Mouse (Mus musculus) CD4-positive helper T cell, adult 2 months (primary cell): ENCODE results near the gene Uimc1.
"Not testable (repeated sequence)": the region's sequence is repeated elsewhere in the genome, so short reads cannot be mapped to it uniquely, and the experiment has no call there.

ENCODE experiments used
- DNase-seq: peaks from one replicate; pipeline ENCODE4 v3.0.0-alpha.2; 2012; ENCODE audit warnings: low read depth, missing footprints, low spot score

Gene Uimc1

DNA sequence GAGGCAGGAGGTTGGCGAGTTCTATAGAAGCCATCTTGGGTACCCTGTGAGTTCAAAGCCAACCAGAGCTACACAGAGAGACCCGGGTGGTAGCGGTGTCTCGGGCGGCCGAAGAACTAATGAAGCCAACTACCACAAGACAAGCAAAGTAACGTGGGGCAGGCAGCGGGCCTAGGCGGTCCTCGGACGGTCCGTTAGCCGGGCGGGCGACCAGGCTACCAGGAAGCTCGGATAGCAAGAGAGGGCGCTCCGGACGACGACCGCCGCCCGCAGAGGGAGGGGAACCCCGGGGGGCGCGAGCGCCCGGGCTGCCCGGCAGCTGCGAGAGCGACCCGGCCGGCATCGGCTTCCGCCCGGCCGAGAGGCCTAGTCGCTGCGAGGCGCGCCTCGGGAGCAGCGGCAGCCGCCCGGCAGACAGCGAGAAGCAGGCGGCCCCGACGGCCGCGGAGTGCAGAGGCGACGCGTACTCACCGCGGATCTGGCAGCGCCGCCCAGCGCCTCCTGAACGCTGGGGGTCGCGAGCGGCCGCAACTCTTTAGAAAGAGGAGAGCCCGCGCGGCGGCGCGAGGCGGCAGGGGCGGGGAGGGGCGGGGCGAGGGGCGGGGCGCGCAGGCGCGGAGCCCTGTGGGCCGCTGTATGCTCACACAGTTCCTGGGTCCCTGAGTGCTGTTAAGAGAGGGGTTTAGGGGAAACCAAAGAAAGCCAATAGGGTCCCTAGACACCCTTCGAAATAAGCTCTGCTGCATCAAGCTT is at the start of gene Uimc1:
Gene Uimc1, minus strand, starts transcription at position 575 of the 753 bp plus-strand sequence.
- peak; percentile 90 for DNase-seq

DNA sequence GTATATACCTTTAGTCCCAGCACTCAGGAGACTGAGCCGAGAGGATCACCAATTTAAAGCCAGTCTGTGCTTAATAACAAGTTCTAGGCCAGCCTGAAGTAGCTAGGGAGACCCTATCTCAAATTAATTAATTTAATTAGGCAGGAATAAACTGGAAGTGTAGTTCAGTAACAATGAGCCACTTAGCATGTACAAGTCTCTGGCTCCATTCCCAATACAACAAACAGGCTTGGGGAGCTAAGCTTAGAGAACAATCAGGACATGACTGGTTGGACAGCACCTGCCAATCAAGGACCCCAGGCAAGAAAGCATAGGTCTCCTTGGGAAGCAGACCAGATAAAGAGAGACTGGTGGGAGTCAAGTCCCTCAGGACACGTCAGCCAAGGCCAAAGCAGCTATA is 40.2 kb upstream of the Uimc1 start:
- DNase-seq = no peak

DNA sequence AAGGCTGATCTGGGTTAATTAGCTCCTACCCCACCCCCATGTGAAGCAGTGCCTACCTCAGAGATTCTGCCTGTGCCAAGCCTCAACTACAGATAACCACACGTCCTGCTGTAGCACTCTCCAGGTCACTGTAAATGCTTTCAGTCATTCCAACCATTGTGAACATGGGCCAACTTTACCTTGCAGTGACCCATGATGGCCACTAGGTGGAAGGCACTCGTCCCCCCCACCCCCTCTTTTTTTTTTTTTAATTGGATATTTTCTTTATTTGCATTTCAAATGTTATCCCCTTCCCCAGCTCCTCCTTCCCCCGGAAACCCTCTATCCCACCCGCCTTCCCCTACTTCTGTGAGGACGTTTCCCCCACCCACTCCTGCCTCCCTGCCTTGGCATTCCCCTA is 35.3 kb upstream of the Uimc1 start:
- DNase-seq = peak; percentile 18

DNA sequence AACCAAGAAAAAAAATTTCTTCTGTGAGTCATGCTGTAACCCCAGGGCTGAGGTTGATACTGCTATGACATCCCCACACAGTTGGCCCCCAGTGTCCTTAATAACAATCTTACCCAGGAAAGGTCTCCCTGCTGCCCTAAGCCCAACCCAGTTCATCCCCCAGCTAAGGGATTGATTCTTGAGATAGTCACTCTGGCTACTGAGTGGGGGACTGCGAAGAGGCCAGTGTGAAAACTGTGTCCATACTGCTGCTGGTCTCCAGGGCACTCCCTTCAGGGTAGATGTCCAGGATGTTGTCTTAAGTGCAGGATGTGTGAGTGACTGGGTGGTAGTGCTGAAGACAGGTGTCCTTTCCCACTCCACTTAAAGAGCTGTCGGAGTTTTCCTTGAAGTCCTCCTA is 33.3 kb upstream of the Uimc1 start, which contains the start of gene Gm17617:
Gene Gm17617, minus strand, starts transcription at position 101 of the 400 bp plus-strand sequence.
- no peak for DNase-seq

DNA sequence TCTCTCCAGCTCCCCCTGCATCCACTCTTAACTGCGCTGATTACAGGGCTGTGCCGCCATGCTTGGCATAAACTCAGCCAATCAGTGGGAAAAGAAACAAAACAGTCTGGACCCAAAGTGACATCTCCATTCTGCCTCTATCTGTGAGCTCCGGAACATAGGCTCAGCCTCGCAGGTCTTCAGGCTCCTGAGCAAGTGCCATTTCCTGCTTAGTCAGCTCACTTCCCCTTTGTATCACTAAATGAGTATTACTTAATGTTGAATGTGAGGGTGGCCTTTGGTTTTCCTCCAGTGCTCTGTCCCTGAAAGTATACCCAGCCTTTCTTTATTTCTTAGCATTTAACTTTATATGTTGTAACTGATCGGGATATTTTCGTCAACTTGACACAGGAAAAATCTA is 24.8 kb upstream of the Uimc1 start:
- no peak for DNase-seq

DNA sequence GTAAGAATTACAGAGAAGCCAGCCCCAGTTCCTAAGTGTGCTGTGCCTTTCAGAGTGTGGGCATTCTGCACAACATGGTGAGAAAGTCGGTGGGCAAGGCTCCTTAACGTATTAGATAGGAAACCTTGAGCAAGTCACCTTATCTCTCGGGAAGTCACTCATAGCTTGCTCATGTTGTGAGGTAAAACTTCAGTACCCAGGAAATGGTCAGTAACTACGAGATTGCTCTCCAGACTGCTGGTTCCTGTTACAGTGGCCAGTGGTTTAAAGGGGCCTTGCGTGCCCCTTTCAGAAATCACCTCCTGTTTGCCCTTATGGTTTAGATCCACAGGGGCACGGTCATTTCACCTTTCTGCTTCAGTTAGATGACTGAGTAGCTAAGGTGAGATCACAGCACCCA is 14.3 kb upstream of the Uimc1 start:
- no peak for DNase-seq

DNA sequence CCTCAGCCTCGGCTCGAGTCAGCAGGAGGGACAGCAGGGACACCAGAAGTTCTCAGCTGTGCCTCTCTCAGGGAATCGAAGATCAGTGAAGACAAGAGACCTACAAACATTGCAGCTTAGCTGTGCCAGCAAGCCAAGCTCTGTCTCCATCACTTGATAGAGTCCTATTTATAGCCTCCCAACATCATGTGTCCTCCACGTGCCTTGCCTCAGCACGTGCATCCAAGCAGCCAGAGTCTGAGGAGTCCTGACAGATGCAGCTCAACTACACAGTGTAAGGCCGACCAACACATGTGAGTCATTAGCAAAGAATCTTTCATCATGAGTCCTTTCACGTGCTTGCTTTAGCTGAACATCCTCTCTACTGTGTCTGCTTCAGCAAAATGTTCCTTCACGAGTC is 7.6 kb upstream of the Uimc1 start:
- no peak for DNase-seq

DNA sequence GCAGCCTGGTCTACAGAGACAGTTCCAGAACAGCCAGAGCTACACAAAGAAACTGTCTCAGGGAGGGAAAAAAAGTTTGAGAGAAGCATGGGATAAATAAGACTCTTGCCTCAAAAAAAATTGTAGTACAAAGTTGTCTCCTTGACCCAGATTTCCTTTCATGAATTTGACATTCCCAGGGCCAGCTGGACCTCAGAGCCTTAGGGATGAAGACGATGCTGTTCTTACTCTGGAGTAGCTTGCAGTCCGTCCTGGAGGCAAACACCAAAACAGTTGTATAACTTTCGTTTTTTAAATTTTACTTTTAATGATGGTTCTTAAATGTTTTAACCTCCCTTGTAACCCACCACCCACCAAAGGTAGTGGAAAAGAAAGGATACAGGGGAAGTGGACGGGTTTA is 7.0 kb upstream of the Uimc1 start:
- DNase-seq = no peak

DNA sequence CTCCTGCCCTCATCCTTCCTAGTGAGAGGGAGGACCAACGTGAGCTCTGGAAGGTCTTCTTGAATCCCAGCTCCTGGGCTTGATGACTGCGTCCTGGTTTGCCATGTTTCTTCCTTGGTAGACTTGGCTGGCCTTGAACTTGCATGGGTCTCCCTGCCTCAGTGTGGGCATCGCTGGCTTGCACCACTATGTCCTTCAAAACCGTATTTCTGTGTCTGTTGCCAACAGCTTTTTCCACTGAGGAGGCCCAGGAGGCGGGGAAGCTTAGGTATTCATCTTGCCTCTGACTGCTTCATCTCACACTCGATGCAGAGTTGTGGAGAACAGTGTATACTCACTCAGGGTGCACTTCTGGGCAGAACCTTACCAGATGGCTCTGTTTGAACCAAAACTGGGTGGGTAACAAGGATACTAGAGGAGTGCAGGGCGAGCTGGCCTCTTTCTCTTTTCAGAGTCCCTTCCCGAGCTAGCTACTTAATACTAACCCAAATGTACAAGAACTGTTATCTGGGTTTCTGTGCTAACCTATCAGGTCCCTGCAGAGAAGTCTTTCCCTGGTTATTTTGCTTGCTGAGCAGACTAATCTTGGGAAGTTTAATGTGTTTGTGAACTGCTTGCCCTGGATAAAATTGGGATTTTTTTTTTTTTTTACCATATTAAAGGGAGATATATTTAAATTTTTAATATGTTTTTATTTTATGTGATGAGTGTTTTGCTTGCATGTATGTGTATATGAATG is 6.0 kb upstream of the Uimc1 start:
- no peak for DNase-seq

DNA sequence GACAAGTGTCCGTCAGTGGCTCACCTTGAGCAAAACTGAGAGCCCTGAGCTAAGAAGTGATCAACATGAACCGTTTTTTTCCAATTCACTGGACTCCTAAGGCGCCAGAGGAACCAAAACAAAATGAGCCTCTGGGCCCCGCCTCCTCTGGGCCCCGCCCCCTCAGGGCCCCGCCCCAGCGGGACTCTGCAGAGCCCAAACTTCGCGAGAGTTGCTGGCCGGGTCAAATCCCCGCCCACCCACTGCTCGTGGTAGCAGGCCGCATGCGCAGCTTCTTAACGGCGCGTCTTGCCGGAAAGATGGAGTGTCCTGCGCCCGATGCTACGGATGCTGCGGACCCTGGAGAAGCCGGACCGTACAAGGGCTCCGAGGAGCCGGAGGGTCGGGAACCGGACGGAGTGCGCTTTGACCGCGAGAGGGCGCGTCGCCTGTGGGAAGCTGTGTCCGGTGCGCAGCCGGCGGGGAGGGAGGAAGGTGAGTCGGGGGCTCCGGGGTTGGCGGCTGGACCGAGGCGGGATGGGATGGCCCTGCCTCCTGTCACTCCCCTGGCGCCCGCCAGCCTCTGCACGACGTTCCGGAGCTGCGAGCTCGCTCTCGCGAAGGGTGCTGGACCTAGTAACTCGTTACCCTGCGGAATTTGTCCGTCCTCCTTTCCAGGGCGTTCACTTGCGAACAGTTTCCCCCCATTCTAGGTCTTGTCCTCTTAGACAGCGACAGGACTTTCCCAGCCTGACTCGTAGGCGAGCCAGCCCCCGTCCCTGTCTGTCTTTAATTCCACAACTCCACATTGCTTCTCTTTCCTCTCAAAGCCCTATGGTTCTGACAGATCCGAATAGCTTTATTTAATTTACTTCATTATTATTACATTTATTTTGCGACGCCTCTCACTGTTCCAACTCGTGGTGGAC is 5.2 kb upstream of the Uimc1 start, which contains the start of gene Zfp346:
Gene Zfp346, plus strand, starts transcription at position 267 of the 908 bp plus-strand sequence.
- peak; percentile 95 for DNase-seq

DNA sequence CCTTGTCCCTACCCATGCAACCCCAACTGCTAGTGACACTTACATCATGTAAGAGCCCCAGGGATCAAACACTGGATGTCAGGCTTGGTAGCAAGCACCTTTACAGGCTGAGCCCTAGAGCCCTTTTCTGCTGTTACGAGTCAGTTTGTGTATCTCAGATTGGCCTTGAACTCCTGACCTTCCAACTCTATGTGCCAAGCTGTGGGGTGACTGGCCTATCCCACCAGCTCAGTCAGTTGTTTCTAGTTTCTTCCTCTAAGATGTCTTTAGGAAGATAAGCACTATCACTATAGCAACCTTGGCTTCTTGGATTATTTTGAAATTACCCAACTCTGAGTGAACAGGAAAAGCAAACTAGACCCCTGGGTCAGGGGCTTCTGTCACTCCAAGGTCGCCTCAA is 3.3 kb upstream of the Uimc1 start:
- no peak for DNase-seq

DNA sequence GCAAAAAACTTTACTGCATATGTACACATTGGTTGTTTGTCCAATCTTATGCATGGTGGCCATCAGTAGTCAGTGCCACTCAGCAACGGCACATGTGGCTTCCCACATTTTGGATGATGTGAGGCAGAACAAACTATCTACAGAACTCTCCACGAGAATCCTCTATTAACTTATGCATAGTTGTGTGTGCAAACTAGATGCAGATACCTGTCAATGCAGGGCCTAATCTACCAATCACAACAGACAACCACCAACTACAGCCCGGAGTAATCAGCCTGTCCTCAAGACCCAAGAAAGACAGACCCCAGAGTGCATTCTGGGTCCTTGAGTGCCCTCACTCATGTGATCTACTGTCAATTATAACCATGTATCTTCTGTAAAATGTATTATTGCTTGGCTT is 2.3 kb upstream of the Uimc1 start:
- no peak for DNase-seq

DNA sequence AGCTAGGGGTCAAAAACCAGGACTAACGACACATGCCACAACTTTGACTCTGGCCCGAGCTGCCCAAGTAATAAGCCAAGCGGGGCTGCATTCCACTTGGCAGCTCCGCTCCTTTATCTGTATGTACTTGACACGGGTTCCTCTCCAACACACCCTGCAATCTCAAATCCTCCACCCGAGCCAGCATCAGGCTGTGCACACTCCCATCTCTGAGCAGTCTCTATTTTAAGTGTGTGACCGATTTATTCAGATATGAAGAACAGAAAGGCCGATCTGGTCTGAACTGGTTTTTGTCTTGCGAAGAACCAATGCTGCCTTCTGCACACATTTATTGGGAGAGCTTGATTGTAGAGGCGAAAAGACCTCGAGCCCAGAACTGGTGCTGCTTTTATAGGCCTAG is 1.5 kb upstream of the Uimc1 start:
- no peak for DNase-seq

DNA sequence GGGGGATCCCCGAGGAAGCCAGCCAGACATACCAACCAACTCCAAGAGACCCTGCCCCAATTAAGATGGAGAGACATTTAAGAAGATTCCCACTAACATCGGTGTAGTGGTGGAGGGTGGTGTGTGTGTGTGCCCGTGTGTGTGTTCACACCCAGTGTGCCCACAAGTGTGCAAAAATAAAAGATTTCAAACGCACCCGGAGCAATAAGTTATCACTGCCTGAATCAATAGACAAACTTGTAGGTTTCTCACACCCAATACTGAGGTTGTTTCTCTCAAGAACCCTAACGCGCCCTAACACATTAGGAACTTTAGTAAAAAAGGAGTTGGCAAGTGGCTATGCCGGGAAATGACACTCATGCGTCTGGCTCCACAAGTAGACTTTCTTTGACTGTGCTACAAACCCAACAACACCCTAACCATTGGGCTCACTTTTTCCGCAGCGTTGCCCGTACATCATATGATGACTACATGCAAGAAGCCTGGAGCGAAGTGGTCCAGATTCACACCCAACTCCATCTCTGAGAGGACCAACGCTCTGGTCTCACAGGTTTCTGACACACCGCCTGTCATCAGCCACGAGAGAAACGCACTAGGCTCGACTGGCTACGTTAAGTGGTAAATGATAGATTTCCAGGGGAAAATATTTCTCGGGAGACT is 904 bp downstream of the Uimc1 start:
- DNase-seq = peak; percentile 80

DNA sequence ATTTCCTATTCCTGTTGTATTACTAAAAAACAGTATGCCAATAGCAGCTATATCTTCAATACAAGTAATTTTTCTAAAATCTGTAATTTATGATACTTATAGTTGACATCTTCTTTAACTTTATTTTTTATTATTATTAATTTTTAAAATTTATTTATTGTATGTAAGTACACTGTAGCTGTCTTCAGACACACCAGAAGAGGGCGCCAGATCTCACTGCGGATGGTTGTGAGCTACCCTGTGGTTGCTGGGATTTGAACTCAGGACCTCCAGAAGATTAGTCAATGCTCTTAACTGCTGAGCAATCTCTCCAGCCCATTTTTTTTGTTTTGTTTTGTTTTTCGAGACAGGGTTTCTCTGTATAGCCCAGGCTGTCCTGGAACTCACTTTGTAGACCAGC is 2.3 kb downstream of the Uimc1 start:
- not testable (repeated sequence) for DNase-seq

DNA sequence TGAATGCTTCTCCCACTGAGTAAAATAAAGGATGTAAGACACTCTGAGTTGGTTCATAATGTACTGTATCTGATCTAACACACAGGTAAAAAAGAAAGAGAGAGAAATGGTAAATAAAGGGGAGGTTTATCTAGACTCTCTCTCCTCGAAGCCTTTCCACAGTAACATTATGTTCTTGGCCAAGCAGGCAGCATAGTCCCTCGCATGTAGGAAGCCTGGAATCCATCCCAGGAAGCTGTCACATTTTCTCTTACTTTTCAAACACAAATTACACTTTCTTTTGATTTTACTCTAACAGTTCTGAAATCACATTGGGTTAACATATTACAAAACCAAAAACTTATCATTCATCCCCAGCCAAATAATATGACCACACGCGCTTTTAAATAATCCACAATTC is 7.5 kb downstream of the Uimc1 start:
- DNase-seq = no peak

DNA sequence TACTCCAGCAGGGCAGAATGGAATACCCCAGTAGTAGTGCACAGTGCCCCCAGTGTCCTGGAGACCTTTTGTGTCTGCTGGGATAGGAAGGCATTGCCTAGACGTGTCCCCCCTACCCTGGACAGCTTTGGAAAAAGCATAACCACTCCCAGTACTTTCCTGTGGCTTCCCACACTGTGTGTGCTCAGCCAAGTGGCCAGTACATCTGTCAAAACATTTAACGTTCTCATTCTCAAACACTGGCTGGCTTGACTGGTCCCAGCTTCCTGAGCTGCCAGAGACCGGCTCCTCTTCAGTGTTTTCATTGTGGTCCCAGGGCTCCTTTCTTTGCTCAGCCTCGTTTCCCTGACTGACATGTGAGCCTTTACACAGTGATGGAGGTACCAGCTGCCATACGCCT is 24.5 kb downstream of the Uimc1 start:
- DNase-seq = no peak

DNA sequence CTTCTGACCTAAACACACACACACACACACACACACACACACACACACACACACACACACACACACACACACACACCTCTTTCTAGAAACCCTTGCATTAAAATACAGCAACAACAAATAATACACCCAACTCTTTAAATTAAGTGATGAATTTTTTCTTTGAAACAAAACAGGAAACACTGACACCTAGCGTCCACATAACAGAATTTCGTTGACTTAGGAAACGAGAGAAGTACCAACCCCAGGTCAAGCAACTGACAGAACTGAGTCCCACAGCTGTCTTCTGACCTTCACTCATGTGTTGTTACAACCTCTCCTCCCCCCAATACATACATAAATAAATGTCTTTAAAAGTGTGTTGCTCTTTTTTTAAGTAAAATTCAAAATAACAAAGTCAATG is 28.8 kb downstream of the Uimc1 start:
- peak; percentile 49 for DNase-seq

DNA sequence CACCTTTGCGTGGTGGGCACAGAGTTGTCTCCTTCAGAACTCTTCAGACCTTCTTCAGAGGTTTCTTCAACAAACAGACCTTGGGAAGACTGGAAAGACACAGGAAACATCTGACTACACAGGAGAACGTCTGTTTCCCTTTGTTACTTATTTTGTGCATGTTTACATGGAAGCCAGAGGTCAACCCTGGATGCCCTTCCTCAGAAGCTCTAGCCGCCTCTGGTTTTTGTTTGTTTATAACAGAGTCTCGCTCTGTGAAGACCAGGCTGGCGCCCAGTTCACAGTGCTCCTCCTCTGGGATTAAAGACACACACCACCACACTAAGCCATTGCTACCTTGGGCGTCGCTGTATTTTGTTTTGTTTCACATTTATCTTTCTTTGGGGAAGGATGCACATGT is 30.4 kb downstream of the Uimc1 start:
- no peak for DNase-seq

DNA sequence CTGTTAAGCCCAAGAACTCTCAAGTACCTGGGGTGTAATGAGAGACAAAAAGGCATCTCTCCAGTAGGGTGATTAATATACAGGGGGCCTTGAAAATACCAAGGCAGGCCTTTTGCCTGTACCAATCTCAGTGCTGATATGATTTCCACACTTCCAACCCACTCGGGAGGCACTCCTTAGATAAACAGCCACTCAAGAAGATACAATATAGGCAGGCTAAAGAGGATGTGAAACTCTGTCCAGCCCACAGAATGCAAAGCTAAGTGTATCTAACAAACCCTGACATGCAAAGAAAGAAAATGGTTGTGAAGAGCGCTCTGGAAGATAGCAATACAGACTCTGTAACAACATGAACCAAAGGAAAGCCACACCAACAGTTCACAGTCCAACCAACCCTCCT is 36.8 kb downstream of the Uimc1 start:
- no peak for DNase-seq

DNA sequence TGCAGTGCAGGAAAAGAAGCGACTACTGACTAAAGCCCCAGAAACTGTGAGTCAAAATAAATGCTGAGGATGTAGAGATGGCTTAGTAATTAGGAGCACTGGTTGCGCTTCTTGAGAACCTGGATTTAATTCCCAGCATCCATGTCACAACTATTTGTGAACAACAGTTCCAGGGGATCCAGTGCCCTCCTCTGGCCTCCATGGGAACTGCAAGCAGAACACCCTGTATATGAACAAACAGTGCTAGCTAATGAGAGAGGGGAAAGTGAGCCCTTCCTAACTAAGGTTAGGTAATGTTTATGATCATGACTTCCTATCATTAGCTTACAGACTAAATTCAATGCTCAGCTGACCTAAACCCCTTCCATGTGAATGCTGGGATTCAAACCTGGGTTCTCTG is 42.1 kb downstream of the Uimc1 start:
- DNase-seq = peak; percentile 14

DNA sequence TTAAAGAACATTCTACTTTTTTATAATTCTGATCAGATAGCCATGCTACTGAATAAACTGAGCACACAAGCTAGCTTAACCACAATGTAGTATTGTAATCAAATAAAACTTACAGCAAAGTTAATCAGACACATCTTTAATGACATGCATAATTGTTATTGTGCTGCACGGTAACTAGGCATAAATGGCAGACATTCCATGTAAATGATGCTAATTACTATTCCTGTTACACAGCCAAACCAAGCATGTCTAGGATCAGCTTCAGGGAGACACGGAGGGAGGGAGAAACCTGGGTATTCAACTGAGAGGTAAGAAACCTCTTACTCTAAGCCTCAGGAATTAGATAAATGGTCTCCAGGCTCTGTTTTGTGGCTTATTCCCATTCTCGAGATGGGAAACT is 52.4 kb downstream of the Uimc1 start:
- DNase-seq = no peak
